Mouse (Mus musculus) gastrocnemius, postnatal 25 days (tissue): ENCODE results near the gene Gm44805. TPM values are rescaled to one million over a fixed set of nuclear protein-coding genes. Genes with fewer than 3 reads are reported as not detected.
A peak's percentile ranks its signal among the peaks of the same experiment; 100 is the strongest.
"Not testable (repeated sequence)": the region's sequence is repeated elsewhere in the genome, so short reads cannot be mapped to it uniquely, and the experiment has no call there.

Experiments used
- DNase-seq: peaks from one replicate; pipeline ENCODE4 v3.0.0; 2022
- total RNA-seq, 2 experiments: library from RNA; stranded (reverse); gene quantifications; 1 replicate in 1 of 2; 2 replicates in 1 of 2; pipeline ENCODE4 v1.2.3; 2021

The Gm44805 gene
- total RNA-seq, 2 experiments from 2014 or later, result not detected

- DNase-seq, result peak; percentile 68
Measured at GRCm38 (mm10) chr7:19698907-19699826, 17.9 kb upstream of the Gm44805 start, which contains the start of gene Apoe. Gene Apoe (minus strand): TSS chr7:19699188.

DNA sequence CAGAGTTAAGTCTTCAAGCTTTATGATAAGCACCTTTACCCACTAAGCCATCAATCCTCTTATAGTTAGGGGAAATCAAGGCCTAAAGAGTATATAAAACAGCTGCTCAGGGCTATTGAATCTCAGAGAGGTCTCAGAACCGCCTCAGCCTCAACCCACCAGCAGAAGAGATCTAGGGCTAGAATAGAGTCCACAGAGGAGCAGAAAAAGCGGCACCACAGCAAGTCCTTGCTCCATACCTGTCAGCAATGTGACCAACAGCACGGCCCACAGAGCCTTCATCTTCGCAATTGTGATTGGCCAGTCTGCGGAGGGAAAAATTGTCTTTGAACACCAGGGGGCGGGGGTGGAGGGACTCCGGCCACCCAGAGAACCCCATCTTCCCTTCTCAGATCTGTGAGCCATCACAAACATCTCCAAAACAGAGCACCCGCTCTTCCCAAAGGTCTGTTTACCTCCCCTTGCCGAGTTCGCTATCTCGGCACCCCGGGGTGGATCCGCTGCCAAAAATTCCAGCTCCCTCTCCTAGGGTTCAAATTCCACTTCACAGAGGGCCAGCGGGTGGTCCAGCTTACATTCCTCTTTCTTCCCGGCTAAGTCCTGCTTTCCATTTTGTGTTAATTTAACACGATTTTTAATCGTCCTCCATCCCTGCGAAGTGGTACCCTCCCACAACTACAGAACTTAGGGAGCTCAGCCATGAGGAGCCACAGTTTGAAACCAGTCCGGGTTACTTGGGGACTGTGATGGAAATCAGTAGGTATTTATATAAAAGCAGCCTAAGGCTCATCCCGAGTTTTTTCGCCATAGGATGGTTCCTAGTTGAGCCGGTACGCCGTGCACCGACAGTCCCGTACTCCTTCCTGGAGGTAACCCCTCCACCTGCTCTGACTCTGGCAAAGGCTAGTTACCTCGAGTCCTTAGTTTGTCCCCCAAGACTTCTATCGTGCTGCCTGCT, 17.0 kb upstream of the Gm44805 start:
- DNase-seq, result no peak

DNA sequence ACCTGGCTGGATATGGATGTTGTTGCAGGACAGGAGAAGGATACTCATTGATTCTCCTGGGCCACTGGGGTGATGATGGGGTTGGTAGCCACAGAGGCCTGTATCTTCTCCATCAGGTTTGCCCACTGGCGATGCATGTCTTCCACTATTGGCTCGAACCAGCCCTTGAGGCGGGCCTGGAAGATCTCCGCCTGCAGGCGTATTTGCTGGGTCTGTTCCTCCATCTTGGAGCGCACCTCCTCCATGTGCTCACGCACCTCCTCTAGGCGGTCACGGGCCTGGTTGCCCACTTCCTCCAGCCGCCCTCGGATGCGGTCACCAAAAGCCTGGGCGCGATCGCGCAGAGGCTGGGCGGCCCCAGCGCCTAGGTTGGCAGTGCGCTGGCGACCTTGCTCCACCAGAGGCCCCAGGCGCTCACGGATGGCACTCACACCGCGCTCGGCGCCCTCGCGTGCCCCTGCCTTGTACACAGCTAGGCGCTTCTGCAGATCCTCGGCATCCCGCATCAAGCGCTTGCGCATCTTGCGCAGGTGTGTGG, 15.2 kb upstream of the Gm44805 start:
- DNase-seq, result no peak

DNA sequence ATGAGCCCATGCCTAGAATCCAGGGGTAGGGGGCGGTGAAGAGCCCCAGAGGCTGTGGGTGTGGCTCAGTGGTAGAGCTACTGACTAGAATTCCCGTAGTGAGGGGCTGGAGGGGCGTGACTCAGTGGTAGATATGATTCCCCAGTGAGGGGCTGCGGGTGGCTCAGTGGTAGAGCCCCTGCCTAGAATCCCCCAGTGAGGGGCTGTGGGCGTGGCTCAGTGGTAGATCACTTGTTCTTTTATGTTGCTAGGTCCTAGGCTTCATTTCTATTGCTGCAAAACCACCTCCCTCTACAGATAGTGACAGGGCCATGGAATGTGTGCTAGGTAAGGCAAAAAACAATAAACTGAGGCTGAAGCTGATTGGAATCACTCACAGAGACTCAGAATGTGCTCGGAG, 14.7 kb upstream of the Gm44805 start:
- DNase-seq, result no peak

DNA sequence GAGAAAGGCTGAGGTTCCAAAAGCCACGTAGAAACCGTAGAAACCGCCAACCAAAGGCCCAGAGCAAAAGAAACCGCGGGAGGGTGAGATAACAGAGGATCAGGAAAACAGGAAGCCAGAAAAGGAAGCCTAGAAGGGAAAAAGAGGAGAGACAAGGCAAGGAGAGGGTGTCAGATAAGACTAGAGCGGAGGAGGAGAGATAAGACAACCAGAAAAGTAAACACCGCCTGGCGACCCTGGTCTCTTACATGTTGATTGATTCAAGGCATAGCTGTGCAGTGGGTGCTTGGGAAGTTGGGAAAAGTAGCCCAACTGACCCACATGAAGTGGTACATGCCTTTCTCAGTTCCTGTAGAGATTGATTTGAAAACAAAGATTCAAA, 14.0 kb upstream of the Gm44805 start:
- no peak for DNase-seq

DNA sequence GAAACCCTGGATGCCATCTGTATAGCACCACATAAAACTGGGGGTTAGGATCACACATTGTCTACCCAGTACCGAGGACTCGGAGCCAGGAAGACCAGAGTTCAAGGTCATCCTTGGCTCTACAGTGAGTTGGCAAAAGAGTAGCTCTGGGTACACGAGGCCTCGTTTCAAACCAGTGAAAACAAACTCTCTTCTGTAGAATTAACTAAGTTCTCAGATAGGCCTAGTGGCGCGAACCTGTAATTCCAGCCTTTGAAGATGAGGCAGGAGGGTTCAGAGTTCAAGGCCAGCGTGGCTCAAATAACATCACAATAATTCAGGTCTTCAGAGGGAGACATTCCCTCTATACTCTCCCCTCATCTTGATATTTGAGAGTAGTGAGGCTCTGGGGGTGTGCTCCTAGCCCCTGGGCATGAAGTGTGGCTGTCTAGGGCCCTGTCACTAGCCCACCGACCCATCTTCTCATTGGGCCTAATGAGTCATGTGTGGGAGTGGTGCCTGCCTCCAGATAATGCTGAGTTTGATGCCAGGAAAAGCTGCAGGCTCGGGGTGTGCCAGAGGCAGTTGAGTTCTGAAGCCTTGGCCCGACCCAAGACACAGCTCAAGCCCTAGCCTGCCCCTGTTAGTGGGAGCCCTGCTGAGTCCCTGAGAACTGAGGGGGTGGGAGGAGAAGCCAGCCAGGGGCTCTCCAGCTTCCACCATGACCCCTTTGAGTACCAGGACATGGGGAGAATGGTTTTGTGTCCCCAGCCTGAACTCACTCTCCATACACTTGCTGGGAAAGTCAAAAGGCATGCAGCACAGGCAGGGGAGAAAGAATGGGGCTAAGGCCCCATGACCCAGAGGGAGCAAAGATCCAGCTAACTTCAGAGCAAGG, 13.4 kb upstream of the Gm44805 start:
- no peak for DNase-seq

GRCm38 (mm10) chr7:19693421-19693820, 12.2 kb upstream of the Gm44805 start:
- DNase-seq, result peak; percentile 56

GRCm38 (mm10) chr7:19691873-19692865, 10.9 kb upstream of the Gm44805 start, which contains the start of gene Apoc1:
Gene Apoc1 (minus strand): TSS chr7:19692660.
- no peak for DNase-seq

- DNase-seq, result no peak
Measured at GRCm38 (mm10) chr7:19691434-19691833, 10.2 kb upstream of the Gm44805 start.

DNA sequence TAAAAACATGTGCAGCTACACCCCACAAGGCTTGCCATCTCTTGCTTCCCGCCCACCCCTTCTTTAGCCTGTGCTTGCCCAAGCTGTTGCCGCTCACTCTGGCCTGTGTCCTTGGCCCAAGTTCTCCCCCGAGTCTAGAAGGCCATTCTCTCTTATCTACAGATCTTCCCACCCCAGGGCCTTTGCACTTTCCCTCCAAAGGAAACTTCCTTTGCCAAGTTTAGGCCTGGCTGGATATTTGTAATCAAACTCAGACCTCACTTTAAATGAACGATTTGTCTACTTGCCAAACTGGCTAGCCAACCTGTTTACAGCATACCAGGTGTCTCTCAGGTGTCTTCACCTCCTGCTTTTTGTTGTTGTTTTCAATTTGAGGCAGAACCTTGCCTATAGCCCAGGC, 9.6 kb upstream of the Gm44805 start:
- no peak for DNase-seq

DNA sequence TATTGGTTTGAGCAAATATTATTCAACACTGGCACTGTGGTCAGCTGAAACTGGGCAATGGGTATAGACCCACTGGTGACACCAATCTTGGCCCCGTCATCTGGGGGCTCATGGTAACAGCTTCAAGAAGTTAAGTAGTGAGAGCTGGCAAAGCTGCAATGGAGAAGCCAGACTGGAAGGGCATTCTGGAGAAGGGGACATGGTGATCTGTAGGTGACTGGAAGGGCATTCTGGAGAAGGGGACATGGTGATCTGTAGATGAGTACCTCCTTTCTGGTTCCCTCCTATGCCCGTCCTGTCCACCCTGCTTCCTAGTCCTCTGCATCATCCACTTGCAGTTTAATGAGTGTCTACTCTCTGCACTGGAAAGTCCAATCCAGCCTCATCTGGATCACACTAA, 7.4 kb upstream of the Gm44805 start:
- DNase-seq, result no peak

DNA sequence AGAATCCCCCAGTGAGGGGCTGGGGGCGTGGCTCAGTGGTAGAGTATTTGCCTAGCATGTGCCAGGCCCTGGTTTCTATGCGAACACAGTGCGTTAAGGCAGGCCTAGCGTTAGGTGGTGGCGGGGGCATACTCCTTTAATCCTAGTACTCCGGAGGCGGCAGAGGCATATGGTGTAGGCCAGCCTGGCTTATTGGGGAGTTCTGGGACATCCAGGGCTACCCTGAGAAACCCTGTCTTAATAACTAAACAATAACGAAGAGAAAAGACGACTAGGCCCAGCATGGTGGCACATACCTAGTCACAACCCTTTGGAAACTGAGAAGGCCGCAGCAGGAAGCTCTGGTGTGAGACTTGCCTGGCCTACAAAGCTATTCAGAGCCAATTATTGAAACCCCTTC, 6.9 kb upstream of the Gm44805 start:
- DNase-seq, result no peak

- DNase-seq, result not testable (repeated sequence)
Measured at GRCm38 (mm10) chr7:19686927-19687583, 5.8 kb upstream of the Gm44805 start.

GRCm38 (mm10) chr7:19686521-19686920, 5.3 kb upstream of the Gm44805 start:
- DNase-seq, result no peak

DNA sequence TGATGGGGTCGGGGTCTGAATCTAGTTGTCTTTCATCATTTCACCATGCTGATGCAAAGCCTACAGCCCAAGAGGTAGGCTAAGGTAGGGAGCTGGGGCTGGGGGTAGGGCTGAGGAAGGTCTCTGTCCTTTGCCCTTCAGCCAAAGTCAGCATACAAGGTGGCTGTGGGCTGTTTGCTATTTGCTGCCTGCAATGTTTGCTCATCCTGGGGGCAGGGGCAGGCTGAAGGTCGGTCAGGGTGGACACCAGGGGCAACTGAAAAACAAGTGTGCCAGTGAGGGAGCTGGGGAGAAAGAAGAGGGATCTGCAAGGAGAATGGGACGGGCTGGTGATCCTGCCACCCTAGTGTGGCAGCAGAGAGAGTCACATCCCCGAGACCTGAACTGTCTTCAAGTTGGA, 4.2 kb upstream of the Gm44805 start:
- no peak for DNase-seq

DNA sequence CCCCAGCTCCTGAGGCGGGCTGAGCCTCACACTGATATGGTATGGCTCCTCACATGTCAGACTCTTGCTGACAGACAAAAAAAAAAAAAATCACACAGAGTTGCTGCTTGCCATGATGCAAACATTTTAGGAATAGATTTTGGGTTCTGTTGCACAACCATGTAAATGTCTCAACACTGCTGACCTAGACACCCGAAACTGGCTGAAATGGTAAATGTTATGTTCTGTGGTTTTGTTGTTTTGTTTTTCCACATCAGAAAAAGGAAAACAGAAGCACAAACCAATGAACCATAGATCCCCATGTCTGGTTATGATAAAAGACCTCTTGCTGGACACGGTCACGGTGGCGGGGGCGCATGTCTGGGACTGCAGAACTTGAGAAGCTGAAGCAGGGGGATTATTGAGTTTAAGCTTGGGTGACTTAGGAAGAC, 2.6 kb upstream of the Gm44805 start:
- DNase-seq, result no peak

GRCm38 (mm10) chr7:19682979-19683378, 1.8 kb upstream of the Gm44805 start:
- no peak for DNase-seq

DNA sequence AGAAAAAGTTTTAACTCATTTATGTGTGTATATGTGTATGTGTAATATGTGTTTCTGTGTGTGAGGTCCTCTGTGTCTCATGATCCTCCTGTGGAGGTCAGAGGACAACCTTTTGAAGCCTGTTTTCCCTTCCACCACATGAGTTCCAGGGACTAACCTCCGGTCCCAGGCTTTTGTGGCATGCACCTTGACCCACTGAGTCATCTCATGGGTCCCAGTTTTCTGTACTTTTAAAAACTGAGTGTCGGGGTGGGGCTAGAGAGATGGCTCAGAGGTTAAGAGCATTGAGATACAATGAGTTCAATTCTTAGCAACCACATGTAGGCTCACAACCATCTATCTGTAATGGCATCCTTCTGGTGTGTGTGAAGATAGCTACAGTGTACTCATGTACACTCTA, 521 bp downstream of the Gm44805 start:
- DNase-seq, result no peak

- DNase-seq, result no peak
Measured at GRCm38 (mm10) chr7:19678901-19679300, 2.3 kb downstream of the Gm44805 start.

DNA sequence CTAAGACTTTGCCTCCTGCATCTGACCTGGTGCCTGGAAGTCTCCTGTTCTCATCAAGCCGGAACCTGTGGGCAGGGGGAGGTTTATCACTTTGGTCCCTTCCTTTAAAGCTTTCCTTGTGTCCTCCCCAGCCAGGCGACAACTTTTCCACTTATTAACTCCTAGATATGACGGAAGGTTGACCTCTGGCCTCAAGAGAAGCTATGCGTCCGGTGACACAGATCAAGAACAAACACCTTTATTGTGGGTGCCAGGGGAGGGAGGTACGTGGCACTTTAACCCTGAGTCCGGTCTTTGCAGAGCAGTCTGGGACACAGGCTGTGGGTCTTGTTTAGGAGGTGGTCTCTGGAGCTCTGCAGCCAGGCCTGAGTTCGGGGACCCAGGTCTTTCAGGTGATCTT, 3.4 kb downstream of the Gm44805 start, which contains the start of gene Apoc2:
TSS of gene Apoc2 (minus strand) at position 70 of the 400 bp plus-strand sequence.
- no peak for DNase-seq
